Mouse (Mus musculus): ENCODE measurements around the gene Nup43. TPM values are rescaled to one million over a fixed set of nuclear protein-coding genes. Genes with fewer than 3 reads are reported as not detected.

The Nup43 gene
- polyA plus RNA-seq, 1 experiment = 7.1 TPM

GRCm38 (mm10) chr10:7645911-7646310 lies 21.4 kb upstream of the Nup43 start:
- Histone ChIP-seq H3K4me3 (ENCODE audit: insufficient read depth, low read length) (no peak overlapping the region), H3K4me1 (ENCODE audit: control insufficient read depth, insufficient read depth, low read length) (no peaks in the 10 kb centered on the region), H3K27ac (ENCODE audit: insufficient read depth, low read depth, low read length) (no peak overlapping the region)
- no peak for TF ChIP-seq CTCF (IDR thresholded peaks at IDR 0.05; ENCODE audit: low read depth, low read length)
- no peak for TF ChIP-seq POLR2A (IDR thresholded peaks at IDR 0.05; ENCODE audit: borderline replicate concordance, low read depth, low read length)

GRCm38 (mm10) chr10:7649059-7649458 lies 18.2 kb upstream of the Nup43 start:
- H3K4me1 ChIP-seq (ENCODE audit: control insufficient read depth, insufficient read depth, low read length) = no peaks in the 10 kb centered on the region
- H3K4me3 ChIP-seq (ENCODE audit: insufficient read depth, low read length) = no peak overlapping the region
- H3K27ac ChIP-seq (ENCODE audit: insufficient read depth, low read depth, low read length) = no peak overlapping the region
- no peak for TF ChIP-seq CTCF (IDR thresholded peaks at IDR 0.05; ENCODE audit: low read depth, low read length)
- TF ChIP-seq POLR2A (IDR thresholded peaks at IDR 0.05; ENCODE audit: borderline replicate concordance, low read depth, low read length) = no peak

DNA sequence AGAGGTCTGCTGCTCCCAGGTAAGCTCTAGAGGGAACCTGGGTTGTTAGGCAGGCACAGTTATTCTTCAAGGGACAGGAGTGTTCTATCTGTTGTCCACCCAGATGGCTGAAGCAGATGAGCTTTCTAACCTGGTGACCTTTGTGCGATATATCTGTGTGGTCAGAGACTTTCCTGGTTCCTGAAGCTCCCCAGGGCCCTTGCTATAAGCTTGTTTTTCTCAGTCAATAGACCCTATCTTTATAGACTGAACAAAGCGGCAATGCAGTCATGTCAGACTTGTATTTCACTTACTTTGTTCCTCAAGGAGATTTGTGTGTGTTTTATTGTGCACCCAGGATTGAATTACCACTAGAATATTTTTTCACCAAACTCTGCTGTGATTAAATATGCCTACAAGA lies 16.2 kb upstream of the Nup43 start:
- H3K27ac ChIP-seq (ENCODE audit: insufficient read depth, low read depth, low read length) = no peak overlapping the region
- H3K4me3 ChIP-seq (ENCODE audit: insufficient read depth, low read length) = no peak overlapping the region
- H3K4me1 ChIP-seq (ENCODE audit: control insufficient read depth, insufficient read depth, low read length) = no peaks in the 10 kb centered on the region
- TF ChIP-seq CTCF (IDR thresholded peaks at IDR 0.05; ENCODE audit: low read depth, low read length) = no peak
- no peak for TF ChIP-seq POLR2A (IDR thresholded peaks at IDR 0.05; ENCODE audit: borderline replicate concordance, low read depth, low read length)

GRCm38 (mm10) chr10:7662471-7663141 lies 4.7 kb upstream of the Nup43 start:
- H3K27ac ChIP-seq (ENCODE audit: insufficient read depth, low read depth, low read length) = peak overlapping the region; percentile 39
- TF ChIP-seq POLR2A (IDR thresholded peaks at IDR 0.05; ENCODE audit: borderline replicate concordance, low read depth, low read length) (no peak), CTCF (IDR thresholded peaks at IDR 0.05; ENCODE audit: low read depth, low read length) (no peak)

GRCm38 (mm10) chr10:7663159-7664026 lies 3.9 kb upstream of the Nup43 start:
- TF ChIP-seq CTCF (IDR thresholded peaks at IDR 0.05; ENCODE audit: low read depth, low read length) (no peak), POLR2A (IDR thresholded peaks at IDR 0.05; ENCODE audit: borderline replicate concordance, low read depth, low read length) (peak; percentile 52; the same call in 1 of the 2 replicates)
- peak overlapping the region; percentile 55 for H3K27ac ChIP-seq (ENCODE audit: insufficient read depth, low read depth, low read length)
- peaks cover 15% of the 10 kb centered on the region for H3K4me1 ChIP-seq (ENCODE audit: control insufficient read depth, insufficient read depth, low read length)
- H3K4me3 ChIP-seq (ENCODE audit: insufficient read depth, low read length) = peak overlapping the region; percentile 99

More at GRCm38 (mm10) chr10:7662471-7663141, 4.7 kb upstream of the Nup43 start:
- Histone ChIP-seq H3K4me1 (ENCODE audit: control insufficient read depth, insufficient read depth, low read length) (peaks cover 15% of the 10 kb centered on the region), H3K4me3 (ENCODE audit: insufficient read depth, low read length) (peak overlapping the region; percentile 99)

DNA sequence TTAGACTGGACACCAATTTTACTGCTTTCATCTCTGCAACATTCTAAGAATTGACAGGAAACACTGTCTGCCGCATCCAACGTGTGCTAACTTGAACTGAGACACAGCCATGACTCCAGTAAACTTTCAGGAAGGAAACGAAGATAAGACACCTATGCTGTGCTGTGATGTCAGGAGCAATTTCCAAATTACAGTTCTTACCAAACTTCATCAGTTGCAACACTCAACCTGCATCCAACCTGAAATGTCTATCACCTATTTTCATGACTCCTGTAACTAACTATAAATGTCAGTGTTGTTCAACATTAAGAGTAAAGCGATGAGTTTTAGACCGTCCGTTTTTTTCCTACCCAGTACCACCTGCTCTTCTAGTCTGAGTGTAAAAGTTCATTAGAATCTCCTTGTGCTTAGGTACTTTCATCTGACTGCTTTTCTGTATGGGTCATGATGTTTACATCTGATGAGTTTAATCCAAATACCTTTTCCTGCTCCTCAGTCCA lies 3.2 kb upstream of the Nup43 start:
- Histone ChIP-seq H3K4me1 (ENCODE audit: control insufficient read depth, insufficient read depth, low read length) (peaks cover 15% of the 10 kb centered on the region), H3K27ac (ENCODE audit: insufficient read depth, low read depth, low read length) (no peak overlapping the region), H3K4me3 (ENCODE audit: insufficient read depth, low read length) (peak overlapping the region; percentile 99)
- no peak for TF ChIP-seq POLR2A (IDR thresholded peaks at IDR 0.05; ENCODE audit: borderline replicate concordance, low read depth, low read length)
- no peak for TF ChIP-seq CTCF (IDR thresholded peaks at IDR 0.05; ENCODE audit: low read depth, low read length)

DNA sequence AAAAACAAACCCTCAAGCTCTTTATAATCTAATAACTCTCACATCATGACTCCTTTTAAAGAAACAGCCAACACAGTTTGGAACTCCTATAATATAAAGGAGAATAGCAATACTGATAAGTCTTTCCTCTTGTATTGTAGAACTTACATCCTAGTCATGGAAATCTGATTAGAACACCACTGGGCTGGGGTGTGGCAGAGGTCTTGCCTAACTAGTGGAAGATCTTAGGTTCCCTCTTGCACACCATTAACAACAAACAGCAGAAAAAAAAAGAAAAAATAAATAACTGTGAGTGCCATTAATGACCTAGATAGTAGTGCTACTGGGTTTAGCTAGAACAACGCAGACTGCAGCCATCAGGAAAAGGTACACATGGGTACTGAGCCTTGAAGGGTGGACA lies 2.4 kb upstream of the Nup43 start:
- TF ChIP-seq POLR2A (IDR thresholded peaks at IDR 0.05; ENCODE audit: borderline replicate concordance, low read depth, low read length) (no peak), CTCF (IDR thresholded peaks at IDR 0.05; ENCODE audit: low read depth, low read length) (no peak)
- no peak overlapping the region for H3K27ac ChIP-seq (ENCODE audit: insufficient read depth, low read depth, low read length)

DNA sequence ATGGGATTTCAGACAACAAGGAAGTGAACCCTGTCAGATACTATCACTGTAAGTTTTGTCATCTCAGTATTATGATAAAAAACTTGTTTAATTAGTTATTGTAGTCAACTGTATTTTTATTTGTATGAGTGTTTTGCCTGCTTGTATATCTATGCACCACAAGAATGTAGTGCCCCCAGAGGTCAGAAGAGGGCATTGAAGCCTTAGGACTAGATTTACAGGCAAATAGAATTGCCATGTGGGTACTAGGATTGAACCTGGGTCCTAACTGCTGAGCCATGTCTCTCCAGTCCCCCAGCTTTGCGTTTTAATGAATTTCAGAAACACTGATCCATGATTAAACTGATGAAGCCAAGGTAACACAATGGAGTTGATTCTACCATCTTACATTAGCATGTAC lies 6.4 kb downstream of the Nup43 start:
- no peak overlapping the region for H3K4me3 ChIP-seq (ENCODE audit: insufficient read depth, low read length)
- H3K4me1 ChIP-seq (ENCODE audit: control insufficient read depth, insufficient read depth, low read length) = 0 out of 2 replicates have a peak, but pooled peaks cover 2% of the 10 kb centered on the region
- TF ChIP-seq POLR2A (IDR thresholded peaks at IDR 0.05; ENCODE audit: borderline replicate concordance, low read depth, low read length) (no peak), CTCF (IDR thresholded peaks at IDR 0.05; ENCODE audit: low read depth, low read length) (no peak)
- H3K27ac ChIP-seq (ENCODE audit: insufficient read depth, low read depth, low read length) = no peak overlapping the region

More for the DNA sequence above, 2.4 kb upstream of the Nup43 start:
- Histone ChIP-seq H3K4me3 (ENCODE audit: insufficient read depth, low read length) (no peak overlapping the region), H3K4me1 (ENCODE audit: control insufficient read depth, insufficient read depth, low read length) (peaks cover 13% of the 10 kb centered on the region)

DNA sequence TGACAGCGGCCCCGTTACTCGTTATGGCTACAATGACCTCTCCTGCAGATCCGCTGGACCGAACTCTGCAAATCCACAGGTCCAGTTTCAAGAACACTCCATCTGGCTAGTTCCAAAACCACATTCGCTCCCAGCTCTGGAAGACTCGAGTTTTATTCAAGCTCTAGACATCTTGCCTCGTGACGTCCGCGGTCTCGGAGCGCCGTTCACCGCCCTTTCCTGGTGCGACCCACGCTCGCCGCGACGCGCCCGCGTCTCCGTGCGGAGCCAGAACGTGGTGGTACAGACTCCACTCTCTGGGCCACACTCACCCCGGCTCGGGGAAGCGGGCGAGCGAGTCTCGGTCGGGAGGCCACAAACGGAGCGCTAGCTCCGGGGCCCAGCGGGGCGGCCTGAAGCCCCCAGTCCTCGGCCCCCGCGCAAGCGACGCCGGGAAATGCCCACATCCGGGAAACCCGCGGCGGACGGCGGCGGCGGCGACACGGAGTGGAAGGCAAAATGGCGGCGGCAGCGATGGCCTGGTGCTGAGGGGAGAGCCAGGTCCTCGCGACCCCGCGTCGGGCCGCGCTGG lies 13.5 kb downstream of the Nup43 start, which contains the start of the genes Pcmt1 and Lats1:
Gene Pcmt1 (minus strand): TSS at position 406 of the 571 bp plus-strand sequence.
Gene Lats1 (plus strand): TSS at position 484 of the 571 bp plus-strand sequence.
- TF ChIP-seq CTCF (IDR thresholded peaks at IDR 0.05; ENCODE audit: low read depth, low read length) (no peak), POLR2A (IDR thresholded peaks at IDR 0.05; ENCODE audit: borderline replicate concordance, low read depth, low read length) (no peak)
- peaks cover 14% of the 10 kb centered on the region for H3K4me1 ChIP-seq (ENCODE audit: control insufficient read depth, insufficient read depth, low read length)
- H3K4me3 ChIP-seq (ENCODE audit: insufficient read depth, low read length) = peak within 1 kb of the TSS; percentile 84
- peak within 1 kb of the TSS; percentile 77 for H3K27ac ChIP-seq (ENCODE audit: insufficient read depth, low read depth, low read length)
